Mouse (Mus musculus): ENCODE measurements around the gene Olfr281.
"Not testable (repeated sequence)": the region's sequence is repeated elsewhere in the genome, so short reads cannot be mapped to it uniquely, and the experiment has no call there.

Gene Olfr281

DNA sequence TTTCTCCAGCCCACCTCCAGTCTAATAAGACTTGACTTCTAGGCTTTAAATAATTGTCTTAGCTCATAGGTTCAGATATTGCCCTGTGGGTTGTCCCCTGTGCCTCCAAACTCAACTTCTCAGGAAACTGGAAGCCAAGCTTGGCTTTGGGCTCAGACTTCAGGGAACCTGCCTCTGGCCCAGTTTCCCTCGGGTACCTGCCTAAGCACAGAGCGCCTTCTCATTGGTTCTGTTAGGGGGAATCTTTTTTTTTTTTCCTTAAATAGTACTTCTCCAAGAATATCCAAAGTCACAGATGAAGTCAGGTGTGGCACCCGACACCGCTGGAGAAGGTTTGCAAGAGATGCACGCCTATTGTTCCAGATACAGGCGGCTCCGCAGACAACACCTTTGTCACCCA lies at the start of gene Olfr281:
TSS of gene Olfr281 (plus strand) at position 301 of the 400 bp plus-strand sequence.
- no peak for DNase-seq (ENCODE audit: low spot score)

DNA sequence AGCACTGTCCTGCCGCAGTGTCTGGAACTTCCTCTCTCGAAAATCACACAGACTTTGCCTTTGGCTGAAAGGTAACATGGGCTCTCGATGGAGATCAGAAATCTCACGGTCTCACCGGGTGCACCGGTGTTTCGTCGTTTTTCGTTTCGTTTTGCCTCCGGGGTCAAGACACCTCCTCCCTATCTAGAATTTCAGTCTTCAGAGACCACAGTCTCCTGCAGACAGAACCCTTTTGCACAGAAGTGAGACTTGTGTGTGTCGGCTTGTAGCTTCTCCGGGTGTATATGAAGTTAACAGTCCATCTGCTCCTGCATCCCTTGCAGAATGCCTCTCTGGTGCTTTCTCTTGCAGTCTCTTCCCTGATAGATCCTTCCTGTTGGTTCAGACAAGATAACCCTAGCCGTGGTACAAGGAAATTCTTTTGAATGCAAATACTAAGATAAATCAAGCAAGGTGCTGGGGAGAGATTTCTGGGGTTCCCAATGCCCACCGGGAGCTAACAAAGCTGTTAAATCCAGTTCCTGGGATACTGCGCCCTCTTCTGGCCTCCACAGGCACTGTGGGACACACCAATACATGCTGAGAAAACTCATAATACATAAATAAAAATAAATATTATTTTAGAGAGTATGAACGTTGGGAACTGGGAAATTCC lies 43.9 kb upstream of the Olfr281 start:
- no peak for DNase-seq (ENCODE audit: low spot score)

DNA sequence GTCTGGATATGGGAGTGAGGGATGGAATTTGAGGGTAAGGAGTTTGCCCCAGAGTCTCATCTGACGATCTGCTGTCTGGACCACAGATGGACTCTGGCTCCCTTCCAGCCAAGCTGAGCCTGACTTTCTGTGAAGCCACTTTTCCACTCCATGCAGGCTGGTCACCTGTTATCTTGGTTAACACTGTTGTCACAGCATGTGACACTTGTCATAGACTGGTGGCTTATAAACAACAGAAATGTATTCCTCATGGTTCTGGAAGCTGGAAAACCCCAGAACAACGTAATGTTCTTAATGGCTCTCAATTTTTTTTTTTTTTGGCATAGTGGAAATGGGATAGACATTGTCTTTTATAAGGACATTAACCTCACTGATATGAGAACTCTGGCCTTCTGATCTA lies 42.8 kb upstream of the Olfr281 start:
- no peak for DNase-seq (ENCODE audit: low spot score)

DNA sequence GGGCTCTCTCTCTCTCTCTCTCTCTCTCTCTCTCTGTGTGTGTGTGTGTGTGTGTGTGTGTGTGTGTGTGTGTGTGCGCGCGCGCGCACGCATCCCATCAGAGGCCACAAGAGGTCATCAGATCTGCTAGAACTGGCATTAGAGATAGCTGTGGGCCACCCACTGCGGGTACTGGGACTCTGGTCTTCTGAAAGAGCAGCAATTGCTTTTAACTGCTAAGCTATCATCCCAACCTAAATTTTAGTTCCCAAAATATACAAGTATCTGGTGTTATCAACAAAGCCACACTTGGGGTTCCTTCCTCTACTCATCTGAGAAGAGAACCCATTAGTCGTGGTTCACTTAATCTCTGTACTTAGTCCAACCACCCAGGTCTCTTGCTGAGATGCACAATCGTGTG lies 42.1 kb upstream of the Olfr281 start:
- no peak for DNase-seq (ENCODE audit: low spot score)

DNA sequence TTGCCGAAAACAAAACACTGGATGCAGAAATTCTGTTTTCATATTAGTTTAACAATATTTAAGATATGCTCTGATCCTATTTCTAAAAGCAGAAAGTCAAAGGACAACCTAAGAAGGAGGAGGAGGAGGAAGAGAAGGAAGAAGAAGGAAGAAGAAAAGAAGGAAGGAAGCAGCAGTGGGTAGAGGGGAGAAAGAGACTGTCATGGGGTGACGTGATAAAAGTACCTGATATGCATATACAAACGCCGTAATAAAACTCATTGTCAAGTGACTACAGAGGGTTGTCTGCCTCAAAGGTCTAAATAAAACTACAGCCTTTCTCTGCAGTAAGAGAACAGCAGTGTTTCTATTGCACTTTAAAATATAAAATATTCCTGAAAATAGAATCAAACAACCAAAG lies 36.4 kb upstream of the Olfr281 start:
- no peak for DNase-seq (ENCODE audit: low spot score)

DNA sequence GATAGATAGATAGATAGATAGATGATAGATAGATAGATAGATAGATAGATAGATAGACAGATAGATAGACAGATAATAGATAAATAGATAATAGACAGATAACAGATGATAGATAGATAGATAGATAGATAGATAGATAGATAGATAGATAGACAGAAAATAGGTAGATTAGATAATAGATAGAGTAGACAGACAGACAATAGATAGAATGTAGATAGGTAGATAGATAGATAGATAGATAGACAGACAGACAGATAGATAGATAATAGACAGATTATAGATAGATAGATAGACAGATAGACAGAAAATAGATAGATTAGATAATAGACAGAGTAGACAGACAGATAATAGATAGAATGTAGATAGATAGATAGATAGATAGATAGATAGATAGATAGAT lies 35.6 kb upstream of the Olfr281 start:
- DNase-seq (ENCODE audit: low spot score): not testable (repeated sequence)

DNA sequence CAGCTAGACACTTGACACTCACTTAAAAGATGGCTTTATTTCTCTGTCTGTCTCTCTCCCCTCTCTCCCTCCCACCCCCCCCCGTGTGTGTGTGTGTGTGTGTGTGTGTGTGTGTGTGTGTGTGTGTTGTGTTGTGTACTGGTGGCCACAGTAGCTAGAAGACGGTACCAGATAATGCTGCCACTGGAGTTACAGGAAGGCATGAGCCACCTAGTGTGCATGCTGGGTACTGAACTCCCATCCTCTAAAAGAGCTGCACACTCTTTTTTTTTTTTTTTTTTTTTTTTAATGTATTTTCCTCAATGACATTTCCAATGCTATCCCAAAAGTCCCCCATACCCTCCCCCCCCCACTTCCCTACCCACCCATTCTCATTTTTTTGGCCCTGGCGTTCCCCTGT lies 35.1 kb upstream of the Olfr281 start:
- DNase-seq (ENCODE audit: low spot score): not testable (repeated sequence)

DNA sequence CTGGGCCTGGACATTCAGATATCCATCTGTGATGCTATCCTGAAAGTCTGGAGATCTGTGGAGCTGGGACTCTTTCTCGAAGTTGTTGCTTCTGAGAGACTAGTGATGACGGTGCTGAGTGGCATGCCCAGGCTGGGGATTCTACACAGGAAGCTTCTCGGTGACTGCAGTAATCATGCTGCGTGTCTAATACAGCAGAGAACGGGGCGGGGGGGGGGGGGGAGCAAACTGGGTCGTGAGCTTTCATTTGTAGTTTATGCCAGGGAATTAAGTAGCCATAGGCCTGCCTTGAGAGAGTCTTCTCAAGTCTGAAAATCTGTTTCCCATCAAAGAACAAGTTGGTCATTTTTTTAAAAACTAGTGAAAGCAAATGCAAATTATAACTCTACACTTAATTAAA lies 34.3 kb upstream of the Olfr281 start:
- DNase-seq (ENCODE audit: low spot score): no peak

DNA sequence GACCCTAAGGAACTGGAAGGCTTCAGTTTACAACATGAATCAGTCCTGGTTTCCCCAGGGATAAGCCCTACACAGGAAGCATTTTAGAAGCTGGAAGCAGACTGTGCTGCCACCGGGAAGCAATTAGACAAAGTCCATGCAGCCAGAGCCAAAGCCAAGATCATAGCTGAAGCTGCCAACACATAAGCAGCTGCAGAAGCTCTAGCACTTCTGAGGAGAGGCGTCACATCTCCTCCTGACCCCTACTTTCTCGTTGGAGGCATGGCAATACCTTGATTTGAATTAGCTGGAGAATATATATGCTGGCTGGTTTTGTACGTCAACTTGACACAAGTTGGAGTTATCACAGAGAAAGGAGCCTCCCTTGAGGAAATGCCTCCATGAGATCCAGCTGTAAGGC lies 31.5 kb upstream of the Olfr281 start:
- no peak for DNase-seq (ENCODE audit: low spot score)

DNA sequence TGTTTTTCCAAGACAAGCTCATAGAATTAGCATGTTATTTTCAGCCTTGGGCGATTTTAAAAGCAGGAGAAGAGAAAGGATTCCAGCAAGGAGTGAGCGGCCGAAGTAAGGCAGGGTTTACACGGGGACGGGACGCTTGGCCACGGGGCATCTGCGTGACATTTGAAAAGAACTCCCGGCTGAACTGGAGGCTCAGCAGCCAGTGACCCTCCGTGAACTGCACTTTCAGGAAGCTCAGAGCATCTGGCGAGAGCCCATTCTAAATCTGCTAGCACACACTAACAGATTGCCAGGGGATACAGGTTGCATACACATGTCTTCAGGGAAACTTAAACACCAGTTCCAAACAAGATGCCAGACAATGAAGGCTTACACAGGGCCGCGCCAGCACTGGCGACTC lies 28.1 kb upstream of the Olfr281 start:
- DNase-seq (ENCODE audit: low spot score): no peak

DNA sequence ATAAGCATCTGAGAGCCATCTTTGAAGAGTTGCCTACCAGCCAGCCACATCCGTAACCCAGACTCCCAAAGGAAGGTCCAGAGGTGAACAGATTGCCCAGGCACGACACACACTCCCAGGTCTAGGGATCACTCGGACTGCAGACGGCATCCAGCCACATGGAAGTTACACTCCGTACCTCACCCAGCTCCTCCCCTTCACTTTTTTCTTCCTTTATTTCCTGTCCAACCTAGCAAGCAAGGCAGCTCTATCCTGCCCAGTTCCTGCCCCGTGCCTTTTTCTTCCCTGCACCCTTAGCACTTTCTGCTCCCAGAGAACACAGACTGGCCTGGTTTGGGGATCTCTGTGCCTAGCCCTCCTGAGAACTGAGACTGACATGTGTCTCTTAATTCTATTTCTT lies 27.6 kb upstream of the Olfr281 start:
- no peak for DNase-seq (ENCODE audit: low spot score)

DNA sequence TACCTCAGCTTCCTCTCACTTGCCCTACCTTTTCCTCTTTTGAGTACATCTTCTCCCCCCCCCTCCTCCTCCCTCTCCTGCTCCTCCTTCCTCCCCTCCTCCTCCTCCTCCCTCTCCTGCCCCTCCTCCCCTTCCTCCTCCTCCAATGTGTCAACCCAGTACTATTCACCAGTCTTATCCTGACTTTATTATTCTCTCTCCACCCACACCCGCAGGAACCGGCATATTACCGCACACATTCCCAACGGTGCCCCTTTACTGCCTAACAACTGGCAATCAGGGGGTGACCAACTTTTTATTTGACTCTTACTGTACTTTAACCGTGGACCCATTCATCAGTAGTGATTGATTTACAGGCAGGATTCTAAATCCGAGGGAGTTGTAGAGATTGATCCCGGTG lies 27.2 kb upstream of the Olfr281 start:
- DNase-seq (ENCODE audit: low spot score): no peak

DNA sequence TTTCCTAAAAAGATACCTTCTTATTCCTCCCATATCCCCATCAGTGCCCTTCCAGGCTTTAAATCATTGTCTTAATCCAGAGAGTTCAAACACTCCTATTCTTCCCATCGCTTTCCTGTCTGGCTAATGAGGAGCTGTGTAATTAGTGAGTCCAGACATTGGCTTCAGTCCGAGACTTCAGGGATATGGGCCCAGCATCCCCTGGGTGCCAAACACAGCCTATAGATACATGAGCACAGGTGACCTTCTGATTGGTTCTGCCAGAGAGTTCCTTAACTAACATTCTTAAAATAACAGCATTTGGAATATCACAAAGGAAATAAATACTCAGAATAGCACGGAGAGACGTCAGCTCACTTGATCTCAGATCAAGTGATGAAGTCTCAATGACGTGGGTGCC lies 21.5 kb upstream of the Olfr281 start, which contains the start of gene Olfr282:
TSS of gene Olfr282 (plus strand) at position 301 of the 400 bp plus-strand sequence.
- not testable (repeated sequence) for DNase-seq (ENCODE audit: low spot score)

DNA sequence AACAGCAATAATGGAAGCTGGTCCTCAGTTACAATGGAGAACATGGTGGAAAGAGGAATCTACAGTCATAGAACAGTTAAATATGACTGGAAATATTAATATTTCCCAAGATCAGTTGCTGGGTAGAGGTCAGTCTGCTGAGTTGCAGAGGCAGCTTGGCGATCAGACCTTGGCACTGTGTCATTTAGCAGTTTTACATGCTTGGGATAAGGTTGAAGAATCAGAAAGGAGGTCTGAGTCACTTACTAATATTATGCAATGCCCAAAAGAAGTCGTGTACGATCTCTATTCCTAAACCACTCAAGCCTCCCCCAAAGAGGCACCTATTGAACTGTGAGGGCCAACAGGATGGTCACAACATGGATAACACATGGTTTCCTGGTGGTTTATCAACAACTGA lies 7.8 kb upstream of the Olfr281 start:
- DNase-seq (ENCODE audit: low spot score): no peak

DNA sequence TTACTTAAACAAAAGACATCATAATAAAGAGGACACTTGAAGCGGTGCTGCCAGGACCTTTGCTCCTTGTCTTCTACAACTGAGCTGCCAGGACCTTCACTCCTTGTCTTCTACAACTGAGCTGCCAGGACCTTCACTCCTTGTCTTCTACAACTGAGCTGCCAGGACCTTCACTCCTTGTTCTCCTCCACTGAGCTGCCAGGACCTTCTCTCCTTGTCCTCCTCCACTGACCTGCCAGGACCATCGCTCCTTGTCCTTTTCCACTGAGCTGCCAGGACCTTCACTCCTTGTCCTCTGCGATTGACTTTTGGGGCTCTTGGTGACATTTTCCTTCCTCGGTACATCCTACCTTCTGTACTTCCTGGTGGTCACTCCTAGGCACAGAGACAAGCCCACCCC lies 3.9 kb upstream of the Olfr281 start:
- DNase-seq (ENCODE audit: low spot score): no peak

DNA sequence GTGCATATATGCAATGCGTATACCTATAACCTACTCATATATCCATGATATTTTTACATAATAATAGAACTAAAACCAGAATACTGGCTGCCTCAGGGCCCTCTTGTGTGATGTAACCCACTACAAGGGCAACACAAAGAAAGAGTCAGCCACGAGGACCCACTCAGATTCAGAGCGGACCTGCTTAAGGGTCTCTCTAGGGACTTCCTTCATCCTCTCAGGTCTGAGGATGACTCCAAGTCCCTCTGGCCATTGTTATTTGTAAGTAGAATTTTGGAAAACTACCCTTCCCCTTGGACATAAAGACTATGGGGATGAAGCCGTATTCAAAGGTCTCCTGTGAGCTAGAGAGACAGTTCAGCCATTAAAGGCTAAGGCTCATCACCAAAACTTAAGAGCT lies 17.2 kb downstream of the Olfr281 start, which contains the start of gene OR5BS1P:
TSS of gene OR5BS1P (plus strand) at position 301 of the 400 bp plus-strand sequence.
- DNase-seq (ENCODE audit: low spot score): no peak

DNA sequence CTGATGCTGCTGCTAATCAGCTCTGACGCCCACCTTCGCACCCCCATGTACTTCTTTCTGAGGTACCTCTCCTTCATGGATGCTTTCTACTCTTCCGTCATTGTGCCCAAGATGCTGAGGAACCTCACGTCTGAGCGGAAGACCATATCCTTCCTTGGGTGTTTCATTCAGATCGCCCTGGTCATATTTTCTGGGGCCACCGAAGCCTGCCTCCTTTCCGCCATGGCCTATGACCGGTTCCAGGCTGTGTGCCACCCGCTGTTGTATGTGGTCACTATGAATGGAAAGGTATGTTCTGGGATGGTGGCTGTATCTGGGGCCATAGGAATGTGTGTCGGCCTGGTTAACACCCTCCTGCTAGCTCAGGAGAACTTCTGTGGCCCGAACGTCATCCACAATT lies 19.2 kb downstream of the Olfr281 start:
- no peak for DNase-seq (ENCODE audit: low spot score)

DNA sequence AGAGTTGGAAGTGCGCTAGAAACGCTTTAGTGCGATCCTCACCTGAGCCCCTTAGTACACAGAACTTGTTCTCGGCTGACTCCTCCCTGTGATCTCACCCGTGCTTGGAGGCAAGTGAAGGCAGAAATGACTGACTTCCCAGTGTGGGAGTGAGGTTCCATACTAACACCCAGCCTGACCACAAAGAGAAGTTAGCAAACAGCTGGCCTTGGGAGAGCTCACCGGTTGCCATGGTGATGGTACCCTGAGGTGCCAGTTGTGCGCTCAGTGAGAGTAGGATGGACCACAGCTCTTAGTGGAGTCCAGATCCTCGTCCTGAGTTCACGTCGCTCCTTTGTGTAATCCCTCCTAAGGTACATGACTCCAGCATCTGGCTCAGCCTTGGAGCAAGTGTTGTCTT lies 22.6 kb downstream of the Olfr281 start:
- no peak for DNase-seq (ENCODE audit: low spot score)

DNA sequence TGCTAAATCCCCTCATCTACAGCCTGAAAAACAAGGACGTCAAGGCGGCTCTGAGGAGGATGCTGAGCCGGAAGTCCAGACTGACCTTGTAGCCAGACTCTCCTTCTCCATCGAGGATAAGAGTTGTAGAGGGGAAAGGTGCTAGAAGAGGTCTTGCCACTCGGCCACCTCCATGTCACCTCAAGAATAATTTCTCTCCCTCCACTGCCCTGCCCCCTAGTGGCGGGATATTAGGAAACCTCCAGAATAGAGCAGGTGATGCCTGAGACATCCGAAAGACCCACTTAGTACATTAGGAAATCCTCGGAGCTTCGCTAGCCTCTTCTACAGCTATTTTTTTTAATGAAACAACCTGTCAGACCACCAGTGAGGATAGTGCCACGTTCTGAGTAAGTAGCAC lies 23.0 kb downstream of the Olfr281 start:
- DNase-seq (ENCODE audit: low spot score): no peak

DNA sequence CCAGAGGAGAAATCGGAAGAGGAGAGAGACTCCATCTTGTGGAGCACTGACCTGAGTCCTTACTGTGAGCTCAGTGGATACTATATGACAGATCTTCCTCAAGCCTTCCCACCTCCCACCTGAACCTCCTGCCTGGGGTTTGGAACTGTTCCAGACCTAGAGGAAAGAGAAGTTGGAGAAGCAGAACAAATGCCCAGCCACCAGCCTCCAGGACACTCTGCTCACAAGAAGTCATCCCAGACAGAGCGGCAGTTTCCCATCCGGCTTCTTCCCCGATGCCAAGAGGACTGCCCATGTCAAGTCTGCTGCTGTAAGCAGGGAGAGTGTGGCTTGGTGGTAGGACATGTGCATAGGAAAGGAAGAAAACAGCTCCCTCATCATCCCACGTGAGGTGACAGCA lies 23.9 kb downstream of the Olfr281 start:
- DNase-seq (ENCODE audit: low spot score): no peak

DNA sequence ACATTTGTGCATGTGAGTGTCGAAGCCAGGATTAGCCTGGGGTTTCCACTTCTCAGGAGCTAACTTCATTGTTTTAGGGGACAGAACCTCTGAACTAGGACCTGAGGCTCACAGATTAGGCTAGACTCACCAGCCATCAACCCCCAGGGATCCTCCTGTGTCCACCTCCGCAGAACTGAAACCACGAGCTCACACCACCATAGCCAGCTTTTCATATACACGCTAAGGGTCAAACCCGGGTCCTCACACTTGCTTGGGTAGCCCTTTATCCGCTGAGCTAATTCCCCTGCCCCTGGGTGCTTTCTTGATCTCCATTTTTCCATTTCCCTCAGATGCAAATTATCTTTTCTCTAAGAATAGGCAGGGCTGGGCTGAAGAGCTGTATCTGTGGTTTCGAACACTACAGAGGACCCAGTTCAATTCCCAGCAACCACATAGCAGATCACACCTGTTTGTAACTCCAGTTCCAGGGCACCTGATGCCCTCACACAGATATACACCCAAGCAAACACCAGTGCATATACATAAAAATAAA lies 27.2 kb downstream of the Olfr281 start:
- DNase-seq (ENCODE audit: low spot score): no peak

DNA sequence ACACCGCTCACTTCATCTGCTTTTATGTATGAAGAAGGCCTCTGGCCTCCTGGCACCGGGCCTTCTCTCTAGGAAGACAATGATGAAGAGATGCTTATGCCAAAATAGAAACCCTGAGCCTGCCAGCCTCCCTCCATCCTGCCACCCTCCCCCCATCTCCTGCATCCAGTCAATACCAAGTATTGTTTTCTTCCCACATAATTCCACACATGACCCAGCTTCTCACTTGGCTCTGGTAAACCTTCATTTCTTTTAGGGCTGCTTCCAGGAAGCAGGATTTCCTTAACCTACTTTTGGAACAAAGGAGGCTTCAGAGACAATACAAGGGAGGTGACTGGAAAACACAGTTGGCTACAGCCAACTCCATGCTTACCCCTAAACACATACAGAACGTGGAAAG lies 30.3 kb downstream of the Olfr281 start, which contains the start of gene Lalba:
TSS of gene Lalba (minus strand) at position 21 of the 400 bp plus-strand sequence.
- DNase-seq (ENCODE audit: low spot score): no peak

DNA sequence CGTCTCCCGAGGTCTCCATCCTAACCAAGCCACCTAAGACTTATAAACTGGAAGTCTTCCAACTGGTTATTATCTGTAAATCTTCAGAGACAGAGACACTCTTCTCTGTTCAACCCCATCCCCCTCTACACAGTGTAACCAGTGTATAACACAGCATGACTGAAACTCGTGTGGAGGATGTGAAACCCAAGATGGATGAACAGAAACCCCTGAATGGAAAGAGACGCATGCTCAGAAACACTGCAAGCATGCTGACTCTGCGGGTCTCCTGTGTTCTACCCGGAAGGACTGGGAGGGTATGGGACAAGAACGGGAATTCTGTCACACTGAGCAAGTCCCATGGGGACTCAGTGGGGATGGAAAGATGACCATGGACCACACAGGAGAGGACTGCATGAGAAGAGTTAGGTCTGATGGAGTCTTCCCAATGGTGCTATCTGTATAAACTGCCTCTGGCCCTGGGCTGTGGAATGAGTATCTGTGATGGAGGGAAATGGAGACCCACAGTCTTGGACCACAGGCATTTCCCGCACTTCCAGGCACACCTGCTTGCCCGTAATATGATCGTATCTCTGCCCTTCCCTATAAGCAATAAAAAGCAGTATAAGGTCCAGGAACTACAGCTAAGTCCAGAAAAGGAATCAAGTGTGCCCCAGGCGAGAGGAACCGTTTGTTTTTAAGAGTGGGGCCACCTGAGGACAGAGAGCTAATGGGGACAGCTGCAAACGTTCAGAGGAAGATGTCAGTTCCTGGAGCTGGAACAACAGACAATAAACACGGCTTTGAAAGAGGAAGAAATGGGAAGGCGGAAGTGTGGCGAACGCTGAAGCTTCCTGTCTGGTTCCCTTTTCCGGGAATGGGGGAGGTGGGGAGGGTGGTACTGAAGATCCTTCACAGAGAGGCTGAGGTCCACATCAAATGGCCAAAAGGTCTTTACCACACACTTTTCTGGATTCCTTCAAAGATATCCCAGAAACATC lies 31.8 kb downstream of the Olfr281 start:
- no peak for DNase-seq (ENCODE audit: low spot score)

Data from left cerebral cortex, adult 11 months (tissue).